Mouse (Mus musculus) thymus, postnatal 10 days (tissue): ENCODE data around the gene H2al1b.
"Not testable (repeated sequence)": the region's sequence is repeated elsewhere in the genome, so short reads cannot be mapped to it uniquely, and the experiment has no call there.

Experiments used
- DNase-seq, 2 experiments: peaks; one replicate each; pipeline ENCODE4 v3.0.0; 2021; ENCODE audit warnings: low spot score in 2 of 2

Gene H2al1b

GRCm38 (mm10) chrX:11302132-11302531 is at the start of gene H2al1b:
TSS of gene H2al1b (plus strand) at chrX:11302432.
- not testable (repeated sequence) for DNase-seq

GRCm38 (mm10) chrX:11254062-11254461 is 48.2 kb upstream of the H2al1b start:
- no peak for DNase-seq

- no peak for DNase-seq
Measured at GRCm38 (mm10) chrX:11254521-11255207, 47.6 kb upstream of the H2al1b start.

GRCm38 (mm10) chrX:11255564-11256360 is 46.5 kb upstream of the H2al1b start:
- no peak for DNase-seq

- no peak for DNase-seq
Measured at GRCm38 (mm10) chrX:11264918-11265317, 37.3 kb upstream of the H2al1b start.

- no peak for DNase-seq
Measured at GRCm38 (mm10) chrX:11267791-11268190, 34.4 kb upstream of the H2al1b start.

- DNase-seq = no peak
Measured at GRCm38 (mm10) chrX:11269074-11269473, 33.2 kb upstream of the H2al1b start.

- DNase-seq = no peak
Measured at GRCm38 (mm10) chrX:11273190-11273589, 29.0 kb upstream of the H2al1b start.

- no peak for DNase-seq
Measured at GRCm38 (mm10) chrX:11277083-11277482, 25.1 kb upstream of the H2al1b start.

GRCm38 (mm10) chrX:11280741-11281140 is 21.5 kb upstream of the H2al1b start:
- DNase-seq = no peak

- no peak for DNase-seq
Measured at GRCm38 (mm10) chrX:11288306-11288882, 13.8 kb upstream of the H2al1b start.

- no peak for DNase-seq
Measured at GRCm38 (mm10) chrX:11289244-11289643, 13.0 kb upstream of the H2al1b start.

- DNase-seq = not testable (repeated sequence)
Measured at GRCm38 (mm10) chrX:11298957-11299356, 3.3 kb upstream of the H2al1b start, which contains the start of gene H2al1a. TSS of gene H2al1a (plus strand) at chrX:11299257.

GRCm38 (mm10) chrX:11305355-11305754 is 3.1 kb downstream of the H2al1b start, which contains the start of gene H2al1c:
TSS of gene H2al1c (plus strand) at chrX:11305655.
- not testable (repeated sequence) for DNase-seq

GRCm38 (mm10) chrX:11308524-11308923 is 6.3 kb downstream of the H2al1b start, which contains the start of gene H2al1d:
TSS of gene H2al1d (plus strand) at chrX:11308824.
- DNase-seq = not testable (repeated sequence)

GRCm38 (mm10) chrX:11311634-11312033 is 9.4 kb downstream of the H2al1b start, which contains the start of gene H2al1e:
TSS of gene H2al1e (plus strand) at chrX:11311934.
- DNase-seq = not testable (repeated sequence)

GRCm38 (mm10) chrX:11314858-11315257 is 12.6 kb downstream of the H2al1b start, which contains the start of gene H2al1f:
TSS of gene H2al1f (plus strand) at chrX:11315158.
- not testable (repeated sequence) for DNase-seq

GRCm38 (mm10) chrX:11317956-11318355 is 15.7 kb downstream of the H2al1b start, which contains the start of gene H2al1g:
TSS of gene H2al1g (plus strand) at chrX:11318256.
- DNase-seq = not testable (repeated sequence)

GRCm38 (mm10) chrX:11321192-11321591 is 19.0 kb downstream of the H2al1b start, which contains the start of gene H2al1h:
TSS of gene H2al1h (plus strand) at chrX:11321492.
- not testable (repeated sequence) for DNase-seq

- not testable (repeated sequence) for DNase-seq
Measured at GRCm38 (mm10) chrX:11324359-11324758, 22.1 kb downstream of the H2al1b start, which contains the start of gene H2al1i. TSS of gene H2al1i (plus strand) at chrX:11324659.

GRCm38 (mm10) chrX:11327522-11327921 is 25.3 kb downstream of the H2al1b start, which contains the start of gene H2al1j:
TSS of gene H2al1j (plus strand) at chrX:11327822.
- DNase-seq = not testable (repeated sequence)

- no peak for DNase-seq
Measured at GRCm38 (mm10) chrX:11345762-11346161, 43.5 kb downstream of the H2al1b start.
